Mouse (Mus musculus): ENCODE data around the gene Nup93. TPM values are rescaled to one million over a fixed set of nuclear protein-coding genes. Genes with fewer than 3 reads are reported as not detected.
A peak's percentile ranks its signal among the peaks of the same experiment; 100 is the strongest.

Nup93 gene
- polyA plus RNA-seq, 1 experiment, result 29.1 TPM

DNA sequence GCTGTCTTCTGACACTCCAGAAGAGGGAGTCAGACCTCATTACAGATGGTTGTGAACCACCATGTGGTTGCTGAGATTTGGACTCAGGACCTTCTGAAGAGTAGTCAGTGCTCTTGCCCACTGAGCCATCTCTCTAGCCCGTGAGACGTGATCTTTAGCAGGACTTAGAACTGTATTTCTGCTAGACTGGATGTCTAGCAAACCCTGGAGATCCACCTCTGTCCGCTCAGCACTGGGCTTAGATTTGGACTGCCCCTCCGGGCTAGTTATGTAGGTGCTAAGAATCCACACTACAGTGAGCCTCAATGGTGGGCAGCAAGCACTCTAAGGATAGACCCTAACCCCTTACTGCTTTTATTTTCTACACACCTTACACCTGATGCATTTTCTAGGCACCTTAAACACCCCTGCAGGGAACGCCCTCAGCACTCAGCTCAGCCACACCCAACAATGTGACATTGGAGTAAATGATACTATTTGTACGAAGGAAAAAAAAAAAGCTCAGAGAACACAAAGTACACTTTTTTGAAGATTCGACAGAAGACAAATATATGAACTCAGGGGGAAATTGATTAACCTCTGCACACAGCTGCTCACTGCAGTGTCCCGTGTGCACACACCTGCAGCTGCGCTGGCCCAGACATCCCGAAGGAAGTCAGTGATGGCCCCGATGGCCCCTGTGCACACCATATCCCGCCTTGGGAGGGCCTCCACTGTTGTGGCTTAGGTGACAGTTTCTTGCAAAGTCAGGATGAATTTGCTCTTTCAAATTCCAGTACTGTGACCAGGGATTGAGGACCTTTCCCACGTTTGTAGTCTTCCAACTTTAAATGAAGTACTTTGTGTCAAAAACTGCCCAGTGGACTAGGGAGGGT lies 32.1 kb upstream of the Nup93 start:
- Histone ChIP-seq H3K27ac (ENCODE audit: insufficient read depth, low read length) (no peak overlapping the region), H3K4me3 (replicated peaks; ENCODE audit: insufficient read depth, low read depth, low read length) (no peak overlapping the region), H3K27me3 (ENCODE audit: control insufficient read depth, insufficient read depth, low read length) (peaks cover 2% of the 10 kb centered on the region; the same call in 1 of the 2 replicates), H3K4me1 (ENCODE audit: control insufficient read depth, insufficient read depth, low read length) (peaks cover 6% of the 10 kb centered on the region)
- DNase-seq, result no peak
- no peak for TF ChIP-seq POLR2A (IDR thresholded peaks at IDR 0.05; ENCODE audit: borderline replicate concordance, insufficient read depth, low read length)
- TF ChIP-seq CTCF (IDR thresholded peaks at IDR 0.05; ENCODE audit: borderline replicate concordance, insufficient read depth, low read depth, low read length), result no peak
- 80% methylated on average over 13 of the region's 13 CpGs for WGBS

DNA sequence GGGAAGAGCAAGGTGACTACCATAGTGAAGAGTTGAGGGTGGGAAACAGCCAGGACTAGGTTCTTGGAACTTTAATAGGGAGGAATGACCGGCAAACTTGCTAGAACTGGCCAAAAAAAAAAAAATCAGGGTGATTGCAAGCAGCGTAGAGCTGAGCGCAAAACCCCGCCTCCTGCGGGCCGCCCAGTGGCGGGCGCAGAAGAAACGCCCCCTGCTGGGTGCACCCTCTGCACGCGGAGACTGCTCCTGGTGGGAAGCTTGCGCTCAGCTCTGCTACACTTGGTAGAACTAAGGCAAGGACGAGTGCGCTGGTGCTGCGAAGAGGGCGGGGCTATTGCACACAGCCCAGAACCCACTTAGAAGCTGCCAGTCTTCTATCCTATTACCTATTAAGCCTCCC lies 31.2 kb upstream of the Nup93 start:
- Histone ChIP-seq H3K27me3 (ENCODE audit: control insufficient read depth, insufficient read depth, low read length) (peaks cover 2% of the 10 kb centered on the region; the same call in 1 of the 2 replicates), H3K4me3 (replicated peaks; ENCODE audit: insufficient read depth, low read depth, low read length) (peak overlapping the region; percentile 25), H3K27ac (ENCODE audit: insufficient read depth, low read length) (no peak overlapping the region), H3K4me1 (ENCODE audit: control insufficient read depth, insufficient read depth, low read length) (peaks cover 6% of the 10 kb centered on the region)
- TF ChIP-seq POLR2A (IDR thresholded peaks at IDR 0.05; ENCODE audit: borderline replicate concordance, insufficient read depth, low read length) (no peak), CTCF (IDR thresholded peaks at IDR 0.05; ENCODE audit: borderline replicate concordance, insufficient read depth, low read depth, low read length) (0 out of 2 replicates have a peak, but pooled peaks have one; percentile 14)
- 2% methylated on average over 16 of the region's 16 CpGs for WGBS
- peak; percentile 34 to 36 for DNase-seq

DNA sequence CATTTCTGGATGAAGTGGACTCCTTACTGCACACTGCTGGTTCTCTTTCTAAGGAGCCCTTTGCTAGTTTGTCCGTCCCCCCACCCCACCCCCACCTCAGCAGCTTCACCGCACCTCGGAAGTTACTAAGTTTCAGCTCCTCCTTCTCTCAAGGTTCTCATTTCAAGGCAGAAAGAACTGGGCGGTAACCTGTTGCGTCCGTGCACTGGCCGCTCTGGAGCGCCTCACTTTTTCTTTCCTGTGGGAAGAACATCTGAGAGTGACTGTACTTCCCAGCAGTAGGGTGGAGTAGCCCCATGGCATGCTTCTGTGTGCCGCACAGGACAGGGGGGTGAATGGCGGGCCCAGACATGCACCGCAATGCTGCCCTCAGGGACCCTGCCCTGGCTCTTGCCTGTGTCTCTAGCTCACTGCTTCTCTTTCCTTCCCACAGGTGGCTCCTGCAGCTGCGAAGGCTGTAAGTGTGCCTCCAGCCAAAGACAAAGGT lies 30.0 kb upstream of the Nup93 start:
- DNase-seq, result no peak
- 58% methylated on average over 12 of the region's 12 CpGs for WGBS
- peaks cover 2% of the 10 kb centered on the region; the same call in 1 of the 2 replicates for H3K27me3 ChIP-seq (ENCODE audit: control insufficient read depth, insufficient read depth, low read length)

DNA sequence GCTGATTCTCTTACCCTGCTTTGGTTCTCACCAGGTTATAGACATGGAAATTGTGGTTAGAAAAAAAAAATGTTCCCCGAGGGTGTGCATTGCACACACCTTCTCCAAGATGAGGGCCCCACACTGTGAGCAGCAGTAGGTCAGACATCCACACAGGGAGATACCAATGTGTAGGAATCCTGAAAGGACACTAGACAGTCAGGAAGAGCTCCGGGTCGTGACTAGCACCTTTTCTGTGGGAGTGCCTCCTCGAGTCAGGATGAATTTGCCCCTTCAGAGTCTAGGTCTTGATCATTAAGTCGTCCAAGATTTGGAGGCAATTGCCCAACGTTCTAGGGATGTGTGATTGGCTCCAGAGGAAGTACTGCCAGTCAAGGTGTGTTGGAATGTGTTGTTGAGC lies 28.6 kb upstream of the Nup93 start:
- Histone ChIP-seq H3K4me3 (replicated peaks; ENCODE audit: insufficient read depth, low read depth, low read length) (no peak overlapping the region), H3K4me1 (ENCODE audit: control insufficient read depth, insufficient read depth, low read length) (no peaks in the 10 kb centered on the region), H3K27me3 (ENCODE audit: control insufficient read depth, insufficient read depth, low read length) (peaks cover 2% of the 10 kb centered on the region; the same call in 1 of the 2 replicates), H3K27ac (ENCODE audit: insufficient read depth, low read length) (no peak overlapping the region)
- TF ChIP-seq CTCF (IDR thresholded peaks at IDR 0.05; ENCODE audit: borderline replicate concordance, insufficient read depth, low read depth, low read length), result no peak
- WGBS, result 75% methylated on average over 6 of the region's 6 CpGs
- no peak for DNase-seq

More for the DNA sequence above, 30.0 kb upstream of the Nup93 start:
- no peak overlapping the region for H3K27ac ChIP-seq (ENCODE audit: insufficient read depth, low read length)
- H3K4me1 ChIP-seq (ENCODE audit: control insufficient read depth, insufficient read depth, low read length), result peaks cover 6% of the 10 kb centered on the region
- no peak for TF ChIP-seq CTCF (IDR thresholded peaks at IDR 0.05; ENCODE audit: borderline replicate concordance, insufficient read depth, low read depth, low read length)
- no peak for TF ChIP-seq POLR2A (IDR thresholded peaks at IDR 0.05; ENCODE audit: borderline replicate concordance, insufficient read depth, low read length)
- no peak overlapping the region for H3K4me3 ChIP-seq (replicated peaks; ENCODE audit: insufficient read depth, low read depth, low read length)

DNA sequence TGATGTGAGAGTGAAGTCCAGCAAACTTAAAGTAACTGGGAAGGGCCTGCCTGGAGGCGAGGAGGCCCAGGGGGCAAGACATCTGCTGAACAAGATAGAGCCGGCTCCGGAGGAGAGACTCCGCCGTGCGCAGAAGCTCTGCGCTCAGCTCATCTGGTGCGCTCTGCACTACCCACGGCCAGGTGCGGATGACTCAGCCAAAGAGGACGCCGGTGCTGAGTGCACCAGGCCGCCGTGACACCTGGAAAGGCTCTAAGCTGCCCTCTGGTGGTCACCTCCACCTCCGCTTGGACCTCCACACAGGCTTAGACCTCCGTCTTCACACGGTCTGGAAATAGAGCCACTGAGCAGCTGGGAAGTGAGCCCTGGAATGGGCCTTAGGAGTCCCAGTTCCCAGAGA lies 27.8 kb upstream of the Nup93 start:
- WGBS, result 9% methylated on average over 17 of the region's 17 CpGs
- Histone ChIP-seq H3K4me3 (replicated peaks; ENCODE audit: insufficient read depth, low read depth, low read length) (peak overlapping the region; percentile 12), H3K27ac (ENCODE audit: insufficient read depth, low read length) (no peak overlapping the region), H3K4me1 (ENCODE audit: control insufficient read depth, insufficient read depth, low read length) (no peaks in the 10 kb centered on the region), H3K27me3 (ENCODE audit: control insufficient read depth, insufficient read depth, low read length) (peaks cover 2% of the 10 kb centered on the region; the same call in 1 of the 2 replicates)
- DNase-seq, result peak; percentile 79 to 82
- TF ChIP-seq POLR2A (IDR thresholded peaks at IDR 0.05; ENCODE audit: borderline replicate concordance, insufficient read depth, low read length) (no peak), CTCF (IDR thresholded peaks at IDR 0.05; ENCODE audit: borderline replicate concordance, insufficient read depth, low read depth, low read length) (peak; percentile 76)

DNA sequence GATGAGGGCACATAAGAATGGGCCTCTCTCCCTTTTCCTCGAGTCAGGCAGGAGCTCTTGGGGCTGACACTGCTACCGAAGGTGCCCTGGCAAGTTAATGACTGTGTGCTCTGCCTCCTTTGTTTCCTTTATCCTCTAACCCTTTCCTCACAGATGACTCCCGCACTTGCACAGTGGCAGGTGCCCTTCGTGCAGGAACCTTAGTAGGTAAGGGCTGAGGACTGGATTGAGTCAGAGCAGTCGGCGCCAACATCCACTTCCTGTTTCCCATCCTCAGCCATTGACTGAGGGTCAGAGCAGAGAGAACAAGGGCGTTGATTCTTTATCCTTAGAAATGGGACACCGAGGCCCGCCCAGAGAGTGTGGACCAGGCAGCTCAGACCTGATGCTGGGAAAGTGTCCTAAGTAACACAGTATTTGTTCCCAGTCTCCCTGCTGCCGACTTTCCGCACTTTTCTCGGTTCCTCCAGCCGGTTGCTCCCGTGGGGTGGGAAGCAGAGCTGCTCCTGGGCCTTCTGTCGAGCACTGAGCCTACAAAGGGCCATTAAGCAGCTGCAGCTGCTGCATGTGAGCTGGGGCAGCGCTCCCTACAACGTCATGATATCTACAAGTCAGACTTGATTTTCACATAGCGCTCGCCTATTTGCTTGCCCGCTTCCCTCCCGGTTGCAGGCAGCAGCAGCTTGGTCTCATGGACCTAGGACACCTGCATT lies 26.9 kb upstream of the Nup93 start:
- 68% methylated on average over 21 of the region's 21 CpGs for WGBS
- no peak for DNase-seq
- Histone ChIP-seq H3K27ac (ENCODE audit: insufficient read depth, low read length) (no peak overlapping the region), H3K27me3 (ENCODE audit: control insufficient read depth, insufficient read depth, low read length) (peaks cover 2% of the 10 kb centered on the region; the same call in 1 of the 2 replicates), H3K4me1 (ENCODE audit: control insufficient read depth, insufficient read depth, low read length) (no peaks in the 10 kb centered on the region), H3K4me3 (replicated peaks; ENCODE audit: insufficient read depth, low read depth, low read length) (no peak overlapping the region)
- TF ChIP-seq POLR2A (IDR thresholded peaks at IDR 0.05; ENCODE audit: borderline replicate concordance, insufficient read depth, low read length) (no peak), CTCF (IDR thresholded peaks at IDR 0.05; ENCODE audit: borderline replicate concordance, insufficient read depth, low read depth, low read length) (no peak)

DNA sequence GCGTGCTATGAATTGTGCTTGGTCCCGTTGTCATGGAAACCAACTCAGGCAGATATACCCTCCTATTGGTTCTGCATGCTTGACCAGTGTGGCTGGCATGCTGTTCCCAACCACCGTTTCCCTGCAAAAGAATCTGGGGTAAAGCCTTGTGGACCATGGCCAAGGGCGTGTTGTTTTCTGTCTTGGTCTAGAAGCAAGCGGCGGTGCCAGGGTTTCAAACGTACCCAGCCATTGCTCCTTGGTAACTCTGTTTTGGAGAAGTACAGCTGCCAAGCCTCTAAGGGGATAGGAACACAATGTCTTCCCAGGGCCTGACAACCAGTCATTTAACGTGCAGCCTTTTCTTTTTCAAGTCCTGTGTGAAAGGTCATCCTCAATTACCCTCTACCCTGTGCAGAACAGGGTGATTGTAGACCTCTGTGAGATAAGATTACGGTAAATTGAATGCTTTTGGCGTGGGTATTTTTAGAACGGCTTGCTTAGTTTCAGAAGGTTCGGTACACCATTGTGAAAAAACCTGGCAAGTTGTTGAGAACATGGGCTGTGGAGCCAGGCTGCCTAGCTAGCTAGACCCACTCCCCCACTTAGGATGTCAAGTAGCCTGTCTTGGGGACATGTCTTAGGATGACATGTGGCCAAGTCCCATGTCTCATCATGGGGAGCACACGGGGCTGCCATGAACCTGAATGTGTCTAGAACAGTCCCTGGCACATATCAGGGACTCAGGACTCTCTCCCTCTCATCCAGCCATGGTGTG lies 24.9 kb upstream of the Nup93 start:
- Histone ChIP-seq H3K4me1 (ENCODE audit: control insufficient read depth, insufficient read depth, low read length) (no peaks in the 10 kb centered on the region), H3K4me3 (replicated peaks; ENCODE audit: insufficient read depth, low read depth, low read length) (no peak overlapping the region), H3K27me3 (ENCODE audit: control insufficient read depth, insufficient read depth, low read length) (no peaks in the 10 kb centered on the region), H3K27ac (ENCODE audit: insufficient read depth, low read length) (no peak overlapping the region)
- TF ChIP-seq CTCF (IDR thresholded peaks at IDR 0.05; ENCODE audit: borderline replicate concordance, insufficient read depth, low read depth, low read length) (no peak), POLR2A (IDR thresholded peaks at IDR 0.05; ENCODE audit: borderline replicate concordance, insufficient read depth, low read length) (no peak)
- DNase-seq, result peak in 1 of 2 experiments; percentile 56
- 41% methylated on average over 13 of the region's 13 CpGs for WGBS

All from cerebellum, adult 2 months (tissue).